ENCODE assay signal across 7 mouse cellular contexts in the genomic region with DNA sequence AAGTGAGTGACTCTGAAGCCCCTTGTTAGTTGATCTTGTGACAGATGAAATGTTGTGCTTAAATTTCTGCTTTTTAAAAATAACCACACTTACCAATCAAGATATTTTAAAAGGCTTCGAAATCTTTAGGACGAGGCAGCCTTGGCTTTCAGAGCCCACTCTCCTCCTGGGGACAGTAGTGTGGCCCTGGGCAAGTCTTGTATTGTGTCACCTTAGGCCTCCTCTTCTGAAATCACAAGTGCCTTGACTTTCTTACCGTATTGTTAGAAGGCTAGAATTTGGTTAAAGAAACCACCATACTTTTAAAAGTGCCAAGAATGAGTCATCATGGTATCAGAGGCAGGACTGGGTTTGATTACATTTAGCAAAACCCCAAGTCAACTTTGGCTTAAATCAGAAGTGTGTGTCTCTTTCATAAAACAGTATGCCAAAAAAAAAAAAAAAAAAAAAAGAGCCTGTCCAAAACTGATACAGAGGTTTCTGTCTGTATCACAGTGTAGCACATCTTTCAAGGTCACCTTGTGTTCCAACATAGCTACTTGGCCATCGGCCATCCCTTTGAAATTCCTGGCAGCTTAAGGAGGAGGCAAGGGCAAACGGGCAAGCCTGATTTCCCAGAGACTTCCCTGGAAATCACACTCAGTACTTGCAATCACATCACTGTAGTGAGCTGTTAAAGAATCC.
DNase-seq lines count a peak whose midpoint lies in the region; ATAC-seq and TF ChIP-seq lines count a peak whose summit lies in the region.

No protein-coding gene starts in this region.

- no peak for TF ChIP-seq CTCF in embryonic fibroblast, embryonic 13.5 days (IDR thresholded peaks at IDR 0.05; ENCODE audit: borderline replicate concordance, insufficient read depth, low read length)
- TF ChIP-seq CTCF in kidney, postnatal 0 days (IDR thresholded peaks at IDR 0.05; ENCODE audit: low read depth) = no peak

- WGBS in kidney, postnatal 0 days = 65% methylated on average over 5 of the region's 5 CpGs

- DNase-seq in ovary, adult 18-20 months (ENCODE audit: low spot score) = peak; percentile 93
- DNase-seq in ovary, postnatal 10 days (ENCODE audit: low spot score) = no peak
- peak; percentile 46 for DNase-seq in kidney, postnatal 0 days (ENCODE audit: low spot score)
- DNase-seq in layer of hippocampus, adult 9-11 months = no peak
- no peak for DNase-seq in embryo, embryonic 11 days

- no peaks in the 10 kb centered on the region for H3K9me3 ChIP-seq in kidney, postnatal 0 days (replicated peaks; ENCODE audit: low read length)

- peak overlapping the region; percentile 48; the same call in 1 of the 2 replicates for H3K27ac ChIP-seq in embryonic fibroblast, embryonic 13.5 days (ENCODE audit: insufficient read depth, low read length)
- peak overlapping the region; percentile 8 for H3K27ac ChIP-seq in kidney, postnatal 0 days

- H3K4me2 ChIP-seq in kidney, postnatal 0 days (ENCODE audit: low read length) = no peak overlapping the region

- no peak overlapping the region for H3K4me3 ChIP-seq in embryonic fibroblast, embryonic 13.5 days (ENCODE audit: insufficient read depth, low read length)
- H3K4me3 ChIP-seq in kidney, postnatal 0 days (replicated peaks; ENCODE audit: low read depth, low read length) = no peak overlapping the region

- ATAC-seq in kidney, postnatal 0 days (replicated peaks; ENCODE audit: low FRiP score, low read depth) = no peak
- ATAC-seq in erythroid progenitor cell, adult 5-6 weeks (replicated peaks; ENCODE audit: low FRiP score, poor library complexity, severe bottlenecking) = no peak

- no peak for TF ChIP-seq POLR2A in embryonic fibroblast, embryonic 13.5 days (IDR thresholded peaks at IDR 0.05; ENCODE audit: low read depth, low read length)

- H3K36me3 ChIP-seq in kidney, postnatal 0 days (ENCODE audit: insufficient read depth, low read length) = peaks cover 11% of the 10 kb centered on the region; the same call in 1 of the 2 replicates

- peaks cover 16% of the 10 kb centered on the region for H3K4me1 ChIP-seq in embryonic fibroblast, embryonic 13.5 days (ENCODE audit: control insufficient read depth, insufficient read depth, low read length)
- peaks cover 38% of the 10 kb centered on the region for H3K4me1 ChIP-seq in kidney, postnatal 0 days (replicated peaks; ENCODE audit: insufficient read depth, low read length)

- no peak overlapping the region for H3K9ac ChIP-seq in kidney, postnatal 0 days (ENCODE audit: low read depth, low read length)

- no peaks in the 10 kb centered on the region for H3K27me3 ChIP-seq in kidney, postnatal 0 days (ENCODE audit: insufficient read depth, low read length)

Comparison
In these comparisons a context has a peak if more than half of its experiments do, and no peak if none do; other contexts are left out.
1. DNase-seq: peak in ovary, adult 18-20 months (single experiment) and kidney, postnatal 0 days (single experiment); none in ovary, postnatal 10 days (single experiment), layer of hippocampus, adult 9-11 months (single experiment) and embryo, embryonic 11 days (single experiment).